Mouse (Mus musculus) limb, embryonic 14.5 days (tissue): ENCODE results near the gene Olfr97. TPM values are rescaled to one million over a fixed set of nuclear protein-coding genes. Genes with fewer than 3 reads are reported as not detected.
A peak's percentile ranks its signal among the peaks of the same experiment; 100 is the strongest.
"Not testable (repeated sequence)": the region's sequence is repeated elsewhere in the genome, so short reads cannot be mapped to it uniquely, and the experiment has no call there.

Source experiments
- ATAC-seq: fragments of 200-750 bp; cut with Nextera tagmentation; 2 replicates; pipeline ENCODE4 v1.8.0; 2017; ENCODE audit warnings: low read depth, moderate number of reproducible peaks, moderate TSS enrichment; ENCODE audit not compliant: low FRiP score
- DNase-seq: peaks from one replicate; pipeline ENCODE4 v3.0.0-alpha.2; 2015; ENCODE audit warnings: low spot score
- H3K27ac ChIP-seq: fragments of 300-500 bp; sonication (generic); replicated peaks from 2 replicates; pipeline ENCODE4 v1.5.1; 2014; ENCODE audit warnings: low read depth, mild to moderate bottlenecking, low read length, moderate library complexity, mixed read lengths
- H3K27me3 ChIP-seq: fragments of 300-500 bp; sonication (generic); 2 replicates; pipeline ENCODE4 v1.6.1; 2014; ENCODE audit warnings: low read length, mixed read lengths; ENCODE audit not compliant: control insufficient read depth, insufficient read depth
- H3K36me3 ChIP-seq: fragments of 300-500 bp; sonication (generic); 2 replicates; pipeline ENCODE4 v1.6.1; 2014; ENCODE audit warnings: mild to moderate bottlenecking, low read length, moderate library complexity, mixed read lengths; ENCODE audit not compliant: control insufficient read depth, insufficient read depth
- H3K4me1 ChIP-seq: fragments of 300-500 bp; sonication (generic); 2 replicates; pipeline ENCODE4 v1.6.1; 2014; ENCODE audit warnings: antibody characterized with exemption, low read length, mixed read lengths; ENCODE audit not compliant: control insufficient read depth, insufficient read depth
- H3K4me2 ChIP-seq: fragments of 300-500 bp; sonication (generic); replicated peaks from 2 replicates; pipeline ENCODE4 v1.6.1; 2014; ENCODE audit warnings: low read depth, mild to moderate bottlenecking, low read length, moderate library complexity; ENCODE audit not compliant: severe bottlenecking
- H3K4me3 ChIP-seq: fragments of 300-500 bp; sonication (generic); replicated peaks from 2 replicates; pipeline ENCODE4 v1.5.1; 2014; ENCODE audit warnings: low read length
- H3K9ac ChIP-seq: fragments of 300-500 bp; sonication (generic); 2 replicates; pipeline ENCODE4 v1.6.1; 2014; ENCODE audit warnings: mild to moderate bottlenecking, low read depth, low read length, moderate library complexity; ENCODE audit not compliant: severe bottlenecking
- H3K9me3 ChIP-seq: fragments of 300-500 bp; sonication (generic); 2 replicates; pipeline ENCODE4 v1.6.1; 2016; ENCODE audit warnings: low read length; ENCODE audit not compliant: control insufficient read depth
- POLR2A ChIP-seq: fragments of 200-500 bp; IDR thresholded peaks from 2 replicates; pipeline ENCODE4 v1.8.0; 2012; ENCODE audit warnings: inconsistent platforms, mild to moderate bottlenecking, moderate library complexity, borderline replicate concordance; ENCODE audit not compliant: insufficient read depth, insufficient read length; ENCODE audit errors: extremely low read depth
- WGBS: fragments of 180-500 bp; shearing (Covaris S2); extraction: QIAGEN DNeasy Blood & Tissue Kit; methylation state at CpG from one replicate; pipeline ENCODE4 v1.1.7; 2014; 5-methylcytosine and 5-hydroxymethylcytosine counted together
- polyA plus RNA-seq, 2 experiments: library from polyadenylated mRNA; depleted of rRNA in 1 of 2; stranded (reverse) in 1 of 2; unstranded in 1 of 2; fragments of >200 nt; fragmentation: Nextera tagmentation in 1 of 2; extraction: Ambion mirVana in 1 of 2; gene quantifications; 2 replicates each; pipeline versions ENCODE4 v1.2.1 to v1.2.3; 2012 to 2014

Gene Olfr97
- polyA plus RNA-seq (2012; rRNA removed) = not detected in 2 replicates
- not detected in 2 replicates for polyA plus RNA-seq (2014; fragmentation: Nextera tagmentation; extraction: Ambion mirVana)

GRCm38 (mm10) chr17:37237230-37237629 is at the start of gene Olfr97:
Gene Olfr97 (minus strand): TSS chr17:37237330.
- not testable (repeated sequence) for ATAC-seq, H3K36me3 ChIP-seq, H3K4me2 ChIP-seq, H3K9me3 ChIP-seq, H3K27me3 ChIP-seq, H3K4me1 ChIP-seq, DNase-seq, H3K9ac ChIP-seq, H3K27ac ChIP-seq, H3K4me3 ChIP-seq
- 84% methylated on average over 2 of the region's 2 CpGs for WGBS

- TF ChIP-seq POLR2A = no peak
- Histone ChIP-seq H3K36me3 (no peaks in the 10 kb centered on the region), H3K9me3 (no peaks in the 10 kb centered on the region), H3K27me3 (no peaks in the 10 kb centered on the region), H3K9ac (no peak within 1 kb of the TSS), H3K27ac (no peak within 1 kb of the TSS), H3K4me1 (no peaks in the 10 kb centered on the region), H3K4me3 (no peak within 1 kb of the TSS), H3K4me2 (no peak within 1 kb of the TSS)
- no peak for ATAC-seq
- no peak for DNase-seq
- WGBS = 71% methylated on average over 1 of the region's 1 CpGs
Measured at GRCm38 (mm10) chr17:37283360-37283759, 46.2 kb upstream of the Olfr97 start, which contains the start of gene Olfr99. Gene Olfr99 (minus strand): TSS chr17:37283460.

DNA sequence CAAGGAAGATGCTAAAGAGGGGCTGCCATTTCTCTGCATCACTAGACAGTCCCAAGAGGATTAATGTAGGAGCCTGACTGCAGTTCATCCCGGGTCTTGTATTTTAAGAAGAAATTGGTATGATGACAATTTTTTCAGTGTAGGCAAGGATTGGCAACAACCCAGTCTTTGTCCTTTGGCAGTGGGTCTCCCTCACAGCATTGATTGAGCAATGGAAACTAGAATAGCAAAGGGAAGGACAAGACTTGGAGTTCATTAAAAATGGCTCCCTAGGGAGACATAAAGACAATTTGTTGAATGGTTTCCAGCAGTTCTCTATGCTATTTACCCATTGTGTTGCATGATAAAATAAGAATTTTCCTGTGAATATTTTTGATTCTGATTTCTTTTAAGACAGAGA is 43.2 kb upstream of the Olfr97 start:
- DNase-seq (no peak), ATAC-seq (no peak)
- Histone ChIP-seq H3K4me2 (no peak overlapping the region), H3K27me3 (no peaks in the 10 kb centered on the region), H3K9me3 (no peaks in the 10 kb centered on the region), H3K36me3 (no peaks in the 10 kb centered on the region), H3K4me3 (no peak overlapping the region), H3K4me1 (no peaks in the 10 kb centered on the region), H3K9ac (no peak overlapping the region), H3K27ac (no peak overlapping the region)
- no peak for TF ChIP-seq POLR2A
- 76% methylated on average over 1 of the region's 1 CpGs for WGBS

- DNase-seq = no peak
- ATAC-seq = no peak
- no peaks in the 10 kb centered on the region for H3K4me1 ChIP-seq
- no peak overlapping the region for H3K4me2 ChIP-seq
- H3K27ac ChIP-seq = no peak overlapping the region
- H3K9me3 ChIP-seq = no peaks in the 10 kb centered on the region
- H3K27me3 ChIP-seq = no peaks in the 10 kb centered on the region
- no peak for TF ChIP-seq POLR2A
- H3K9ac ChIP-seq = no peak overlapping the region
- no peaks in the 10 kb centered on the region for H3K36me3 ChIP-seq
- H3K4me3 ChIP-seq = no peak overlapping the region
Measured at GRCm38 (mm10) chr17:37276573-37276972, 39.4 kb upstream of the Olfr97 start.

GRCm38 (mm10) chr17:37275626-37276248 is 38.6 kb upstream of the Olfr97 start:
- Histone ChIP-seq H3K27ac (no peak overlapping the region), H3K4me2 (no peak overlapping the region), H3K9me3 (no peaks in the 10 kb centered on the region), H3K4me3 (no peak overlapping the region), H3K27me3 (no peaks in the 10 kb centered on the region), H3K4me1 (no peaks in the 10 kb centered on the region), H3K9ac (no peak overlapping the region), H3K36me3 (no peaks in the 10 kb centered on the region)
- no peak for TF ChIP-seq POLR2A
- no peak for ATAC-seq
- DNase-seq = no peak
- whole genome bisulfite sequencing = 78% methylated on average over 2 of the region's 2 CpGs

GRCm38 (mm10) chr17:37270702-37271092 is 33.6 kb upstream of the Olfr97 start:
- no peak overlapping the region for H3K9ac ChIP-seq
- WGBS = 64% methylated on average over 8 of the region's 8 CpGs
- no peak for DNase-seq

More at GRCm38 (mm10) chr17:37270702-37271092, 33.6 kb upstream of the Olfr97 start:
- no peak for TF ChIP-seq POLR2A
- peak overlapping the region; percentile 91 for H3K4me2 ChIP-seq
- H3K9me3 ChIP-seq = no peaks in the 10 kb centered on the region
- no peak for ATAC-seq
- H3K4me1 ChIP-seq = no peaks in the 10 kb centered on the region
- no peak overlapping the region for H3K27ac ChIP-seq
- no peaks in the 10 kb centered on the region for H3K36me3 ChIP-seq
- H3K4me3 ChIP-seq = peak overlapping the region; percentile 51
- no peaks in the 10 kb centered on the region for H3K27me3 ChIP-seq
